Mouse (Mus musculus): ENCODE measurements at regions not wholly inside any gene's neighbourhood (a gene's known extent, or its start where the extent isn't known, plus 50 kb on each side); places are given as distances from the start of the nearest gene placed in this dataset.
A peak's percentile ranks its signal among the peaks of the same experiment; 100 is the strongest.

- DNase-seq (ENCODE audit: low spot score in 2 of 2): no peak
Observed at GRCm38 (mm10) chr15:87091048-87091777, 452.9 kb upstream of the Fam19a5 start.

GRCm38 (mm10) chr15:87097206-87097605, 446.9 kb upstream of the Fam19a5 start:
- DNase-seq (ENCODE audit: low spot score in 2 of 2): no peak

DNA sequence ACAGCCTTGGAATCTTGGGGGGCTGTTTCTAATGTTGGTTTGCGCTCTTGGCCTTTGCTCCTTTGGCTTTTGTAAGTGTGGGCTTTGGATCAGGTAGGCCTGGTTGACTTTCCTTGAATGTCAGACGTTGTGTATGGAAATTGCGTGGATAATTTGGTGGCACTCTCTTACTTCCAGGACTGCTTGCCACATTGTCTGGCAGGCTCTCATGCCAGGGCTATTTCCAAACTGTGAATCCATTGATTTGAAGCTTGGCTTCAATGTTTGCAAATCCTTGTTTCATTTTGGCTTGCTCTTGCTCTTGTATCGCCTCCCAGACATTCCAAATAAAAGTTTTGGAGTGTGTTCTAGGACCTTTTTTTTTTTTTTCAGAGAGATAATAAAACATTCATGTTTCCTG, 443.0 kb upstream of the Fam19a5 start:
- no peak for DNase-seq (ENCODE audit: low spot score in 2 of 2)

GRCm38 (mm10) chr15:87102211-87102610, 441.9 kb upstream of the Fam19a5 start:
- DNase-seq (ENCODE audit: low spot score in 2 of 2): no peak

- DNase-seq (ENCODE audit: low spot score in 2 of 2): no peak
Observed at GRCm38 (mm10) chr15:87105951-87106350, 438.1 kb upstream of the Fam19a5 start.

DNA sequence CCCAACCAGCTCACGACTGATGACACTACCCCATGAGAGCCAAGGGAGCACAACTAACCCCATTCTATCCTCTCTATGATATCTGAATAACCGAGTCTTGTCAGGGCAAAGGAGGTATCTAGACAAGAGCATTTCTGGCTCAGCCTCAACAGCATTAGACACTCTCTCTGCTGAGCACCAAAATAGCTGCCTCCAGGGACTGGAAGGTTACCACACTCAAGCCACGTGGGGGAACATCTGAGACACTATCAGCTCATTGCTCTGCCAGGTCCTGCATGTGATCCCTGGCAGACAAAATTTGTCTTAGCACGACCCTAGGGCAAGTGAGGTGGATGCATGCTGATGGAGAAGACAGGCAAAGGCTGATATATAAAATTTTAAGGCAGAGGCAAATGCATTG, 436.4 kb upstream of the Fam19a5 start:
- no peak for DNase-seq (ENCODE audit: low spot score in 2 of 2)

DNA sequence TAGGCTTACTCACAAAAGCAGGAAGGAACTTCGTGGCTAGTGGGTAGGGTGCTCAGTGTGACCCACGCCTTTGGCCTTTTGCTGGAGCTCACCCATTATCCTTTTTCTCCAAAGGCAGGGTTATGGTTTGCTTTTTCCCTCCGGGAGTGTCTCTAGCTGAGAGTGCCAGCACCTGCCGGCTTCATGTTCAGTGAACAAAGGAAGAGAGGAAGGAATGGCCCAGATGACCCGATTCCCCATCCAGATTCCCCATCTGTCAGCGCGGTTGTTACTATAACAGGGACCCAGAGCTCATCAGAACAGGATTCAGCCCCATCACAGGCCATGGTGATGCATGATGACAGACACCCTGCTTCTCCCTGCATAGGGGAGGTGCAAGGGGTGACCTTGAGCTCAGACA, 435.7 kb upstream of the Fam19a5 start:
- DNase-seq (ENCODE audit: low spot score in 2 of 2): no peak

DNA sequence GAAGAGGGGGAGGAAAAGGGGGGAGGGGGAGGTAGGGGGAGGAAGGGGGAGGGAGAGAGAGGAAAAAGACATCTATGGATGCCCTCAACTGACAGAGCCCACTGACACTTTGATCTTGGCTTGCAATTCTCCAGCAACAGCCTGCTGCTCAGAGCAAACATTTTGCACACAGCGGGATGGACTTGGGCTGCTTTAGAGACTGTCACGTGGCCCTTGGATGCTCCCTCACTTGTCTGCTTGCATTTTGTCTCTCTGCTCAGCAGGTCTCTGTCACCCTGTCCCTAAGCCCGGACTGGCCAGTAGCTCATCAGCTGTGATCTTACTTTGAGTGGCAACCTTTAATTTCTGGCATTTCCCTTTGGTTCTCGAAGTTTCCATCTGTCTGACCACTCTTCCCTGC, 421.4 kb upstream of the Fam19a5 start:
- no peak for DNase-seq (ENCODE audit: low spot score in 2 of 2)

- no peak for DNase-seq (ENCODE audit: low spot score in 2 of 2)
Observed at GRCm38 (mm10) chr15:87125427-87126148, 418.5 kb upstream of the Fam19a5 start.

DNA sequence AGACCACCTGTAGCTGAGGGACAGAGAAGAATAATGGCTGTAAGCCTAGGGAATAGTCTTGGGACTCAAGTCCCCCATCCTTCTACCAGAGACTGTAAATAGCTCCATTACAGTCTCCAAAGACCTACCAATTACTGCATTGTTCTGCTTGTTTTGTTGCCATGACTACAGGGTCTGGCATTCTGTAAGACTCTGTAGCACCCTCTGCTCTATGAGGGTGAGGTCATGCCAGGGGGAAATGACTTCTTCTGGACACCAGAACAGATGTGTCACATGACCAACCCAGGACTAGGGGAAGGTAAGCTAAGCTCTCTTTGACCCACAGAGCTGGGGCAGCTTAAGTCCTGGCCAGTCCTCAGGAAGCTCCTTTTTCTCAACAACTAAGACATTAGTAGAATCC, 405.2 kb upstream of the Fam19a5 start:
- no peak for DNase-seq (ENCODE audit: low spot score in 2 of 2)

- DNase-seq (ENCODE audit: low spot score in 2 of 2): no peak
Observed at GRCm38 (mm10) chr15:87169136-87169535, 375.0 kb upstream of the Fam19a5 start.

- no peak for DNase-seq (ENCODE audit: low spot score in 2 of 2)
Observed at GRCm38 (mm10) chr15:87170890-87171289, 373.2 kb upstream of the Fam19a5 start.

DNA sequence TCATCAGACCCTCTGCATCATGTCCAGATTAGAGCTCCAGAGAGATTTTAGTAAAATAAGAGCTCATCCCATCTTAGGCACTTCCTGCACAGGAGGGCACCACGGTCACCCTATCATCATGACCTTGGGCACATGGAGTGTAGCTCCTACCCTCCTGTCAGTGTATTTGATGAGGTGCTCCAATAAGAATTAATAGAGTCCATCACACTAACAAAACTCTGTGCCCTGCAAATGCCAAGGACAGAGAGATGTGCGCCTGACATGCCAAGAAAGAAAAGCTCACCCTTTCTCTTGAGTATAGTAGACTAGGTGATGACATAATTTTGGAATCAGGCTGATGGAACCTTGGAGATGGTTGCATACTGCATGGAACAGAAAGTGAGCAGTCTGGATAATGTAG, 371.0 kb upstream of the Fam19a5 start:
- DNase-seq (ENCODE audit: low spot score in 2 of 2): no peak

DNA sequence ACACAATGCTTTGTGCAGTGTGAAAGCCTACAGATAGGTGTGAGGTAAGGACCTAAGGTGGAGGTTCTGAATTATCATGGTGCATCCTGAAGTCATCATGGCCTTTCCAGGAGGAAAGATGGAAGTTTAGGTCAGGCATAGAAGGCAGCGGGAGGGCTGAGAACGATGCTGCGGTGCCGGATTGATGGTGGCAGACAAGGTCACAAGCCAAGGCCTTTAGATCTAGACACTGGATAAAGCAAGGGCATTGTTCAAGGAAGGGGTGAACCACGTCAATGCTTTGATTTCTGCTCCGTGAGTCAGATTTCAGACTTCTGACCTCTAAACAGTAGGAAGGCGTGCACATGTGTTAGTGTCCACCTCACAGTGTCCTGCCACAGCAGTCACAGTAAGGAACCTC, 365.5 kb upstream of the Fam19a5 start:
- no peak for DNase-seq (ENCODE audit: low spot score in 2 of 2)

DNA sequence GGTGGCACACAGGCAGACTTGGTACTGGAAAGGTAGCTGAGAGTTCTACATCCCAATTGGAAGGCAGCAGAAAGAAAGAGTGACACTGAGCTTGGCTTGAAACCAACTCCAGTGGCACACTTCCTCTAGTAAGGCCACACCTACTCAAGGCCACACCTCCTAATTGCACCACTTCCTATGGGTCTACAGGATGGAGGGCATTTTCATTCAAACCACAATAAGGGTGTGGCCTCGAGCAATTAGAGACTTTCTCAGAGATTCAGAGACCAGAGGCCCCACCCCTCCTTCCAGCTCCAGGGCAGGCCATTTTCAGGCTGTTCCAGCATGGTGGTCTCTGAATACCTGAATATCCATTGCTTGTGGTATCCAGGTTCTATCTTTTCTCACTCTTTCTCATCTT, 363.3 kb upstream of the Fam19a5 start:
- no peak for DNase-seq (ENCODE audit: low spot score in 2 of 2)

- no peak for DNase-seq (ENCODE audit: low spot score in 2 of 2)
Observed at GRCm38 (mm10) chr15:87184248-87184647, 359.9 kb upstream of the Fam19a5 start.

- no peak for DNase-seq (ENCODE audit: low spot score in 2 of 2)
Observed at GRCm38 (mm10) chr15:87188816-87189455, 355.2 kb upstream of the Fam19a5 start.

GRCm38 (mm10) chr15:87191901-87192300, 352.2 kb upstream of the Fam19a5 start:
- DNase-seq (ENCODE audit: low spot score in 2 of 2): peak in 1 of 2 experiments; percentile 29

- DNase-seq (ENCODE audit: low spot score in 2 of 2): peak in 1 of 2 experiments; percentile 26
Observed at GRCm38 (mm10) chr15:87196306-87196893, 347.7 kb upstream of the Fam19a5 start.

DNA sequence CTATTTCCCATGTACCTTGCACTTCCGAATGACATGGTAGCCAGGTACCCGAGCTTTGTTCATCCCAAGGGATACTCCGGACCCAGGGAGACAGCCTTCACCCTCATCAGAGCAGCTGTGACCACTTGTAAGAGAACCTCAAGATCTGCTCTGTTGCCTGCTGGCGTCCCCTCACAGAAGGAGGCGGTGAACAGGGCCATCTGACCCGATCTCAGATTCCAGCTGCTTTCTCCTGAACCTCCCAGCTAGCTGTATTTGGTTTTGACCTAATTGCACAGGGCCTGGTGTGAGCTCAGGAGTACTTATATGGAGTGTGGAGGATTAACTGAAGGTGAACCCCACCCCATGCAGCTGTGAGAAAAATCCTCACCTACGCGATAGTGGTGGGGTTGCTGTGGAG, 344.5 kb upstream of the Fam19a5 start:
- peak in 1 of 2 experiments; percentile 44 for DNase-seq (ENCODE audit: low spot score in 2 of 2)

DNA sequence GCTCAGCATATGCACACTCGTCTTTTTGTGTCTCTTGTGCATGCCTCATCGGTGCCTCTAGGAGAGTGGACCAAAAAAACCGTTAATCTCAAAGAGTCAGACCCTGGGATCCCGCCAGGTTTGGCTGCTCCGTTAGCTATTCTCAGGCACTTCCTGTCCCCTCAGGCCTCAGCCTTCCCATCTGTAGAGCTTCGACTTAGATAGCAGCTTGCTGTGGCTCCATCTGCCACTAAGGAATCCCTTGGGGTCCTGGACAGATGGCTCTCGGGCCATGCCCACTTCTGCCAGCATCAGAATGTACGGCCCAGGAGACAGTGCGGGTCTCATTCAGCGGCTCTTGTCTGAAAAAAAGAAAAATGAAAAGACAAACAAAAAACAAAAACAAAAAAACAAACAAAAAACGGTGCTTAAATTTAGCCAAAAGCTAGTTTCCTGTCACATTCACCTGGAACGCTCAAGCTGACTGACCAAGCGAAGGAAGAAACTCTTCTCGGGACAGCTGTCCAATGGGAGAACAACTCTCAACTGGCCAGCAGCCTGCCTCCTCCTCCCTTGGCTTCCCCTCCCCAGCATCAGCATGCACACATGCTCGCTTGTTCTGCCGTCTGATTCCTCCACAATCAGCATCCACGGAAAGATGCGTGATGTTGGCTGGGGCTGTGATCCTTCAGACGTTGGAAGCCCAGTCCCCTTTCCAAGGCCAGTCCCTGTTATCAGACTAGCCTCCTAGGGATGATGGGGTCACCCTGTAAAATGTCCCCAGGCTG, 343.6 kb upstream of the Fam19a5 start:
- peak in 1 of 2 experiments; percentile 39 for DNase-seq (ENCODE audit: low spot score in 2 of 2)

GRCm38 (mm10) chr15:87201055-87201454, 343.0 kb upstream of the Fam19a5 start:
- DNase-seq (ENCODE audit: low spot score in 2 of 2): no peak
